Mouse (Mus musculus) heart, embryonic 16.5 days (tissue): ENCODE measurements around the gene 1700030J22Rik. TPM values are rescaled to one million over a fixed set of nuclear protein-coding genes. Genes with fewer than 3 reads are reported as not detected.
A peak's percentile ranks its signal among the peaks of the same experiment; 100 is the strongest.

Experiments
- ATAC-seq: fragments of 200-750 bp; cut with Nextera tagmentation; replicated peaks from 2 replicates; pipeline ENCODE4 v1.8.0; 2017; ENCODE audit warnings: moderate number of reproducible peaks; ENCODE audit not compliant: insufficient read depth, low FRiP score; ENCODE audit errors: extremely low read depth
- H3K27ac ChIP-seq: fragments of 300-500 bp; sonication (generic); 2 replicates; pipeline ENCODE4 v1.5.1; 2014; ENCODE audit warnings: mild to moderate bottlenecking, low read length, control low read depth, moderate library complexity
- H3K27me3 ChIP-seq: fragments of 300-500 bp; sonication (generic); 2 replicates; pipeline ENCODE4 v1.6.1; 2014; ENCODE audit warnings: low read length, mixed read lengths; ENCODE audit not compliant: control insufficient read depth, insufficient read depth
- H3K36me3 ChIP-seq: fragments of 300-500 bp; sonication (generic); 2 replicates; pipeline ENCODE4 v1.6.1; 2014; ENCODE audit not compliant: control insufficient read depth, insufficient read depth
- H3K4me1 ChIP-seq: fragments of 300-500 bp; sonication (generic); 2 replicates; pipeline ENCODE4 v1.6.1; 2014; ENCODE audit warnings: low read length, mixed read lengths; ENCODE audit not compliant: control insufficient read depth, insufficient read depth
- H3K4me2 ChIP-seq: fragments of 300-500 bp; sonication (generic); 2 replicates; pipeline ENCODE4 v1.6.1; 2014; ENCODE audit warnings: low read depth, mild to moderate bottlenecking, control low read depth, low read length
- H3K4me3 ChIP-seq: fragments of 300-500 bp; sonication (generic); 2 replicates; pipeline ENCODE4 v1.5.1; 2014; ENCODE audit warnings: mild to moderate bottlenecking, control low read depth, low read length
- H3K9ac ChIP-seq: fragments of 300-500 bp; sonication (generic); 2 replicates; pipeline ENCODE4 v1.6.1; 2014; ENCODE audit warnings: low read length, control low read depth
- H3K9me3 ChIP-seq: fragments of 300-500 bp; sonication (generic); replicated peaks from 2 replicates; pipeline ENCODE4 v1.6.1; 2016; ENCODE audit warnings: low read length; ENCODE audit not compliant: control insufficient read depth
- WGBS: fragments of 180-500 bp; shearing (Covaris S2); extraction: QIAGEN DNeasy Blood & Tissue Kit; methylation state at CpG from one replicate; pipeline ENCODE4 v1.1.7; 2014; 5-methylcytosine and 5-hydroxymethylcytosine counted together
- polyA plus RNA-seq: library from polyadenylated mRNA; unstranded; fragments of >200 nt; fragmentation: Nextera tagmentation; extraction: Ambion mirVana; gene quantifications from 2 replicates; pipeline ENCODE4 v1.2.1, GENCODE M21; 2015

Gene 1700030J22Rik
- polyA plus RNA-seq, 1 experiment from 2014 or later: 0.70 TPM

DNA sequence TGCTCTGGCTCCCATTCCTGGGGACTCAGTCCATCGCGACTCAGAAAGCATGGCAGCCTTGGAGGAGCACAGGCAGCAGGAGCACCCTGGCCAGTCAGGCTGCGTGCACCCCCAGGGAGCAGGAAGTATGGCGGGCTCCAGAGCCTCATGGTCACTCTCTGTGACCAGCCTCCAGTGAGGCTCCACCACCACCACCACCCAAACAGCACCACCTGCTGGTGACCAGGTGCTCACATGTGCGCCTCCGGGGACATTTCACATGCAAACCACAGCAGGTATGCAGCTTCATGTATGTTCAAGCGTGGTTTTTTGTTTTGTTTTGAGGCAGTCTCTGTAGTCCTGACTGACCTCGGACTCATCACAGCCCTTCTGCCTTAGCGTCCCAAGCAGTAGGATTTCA lies 50.9 kb downstream of the 1700030J22Rik start:
- no peaks in the 10 kb centered on the region for H3K27me3 ChIP-seq
- ATAC-seq: no peak
- WGBS: 84% methylated on average over 9 of the region's 9 CpGs
- no peak overlapping the region for H3K9ac ChIP-seq
- no peak overlapping the region for H3K27ac ChIP-seq
- no peaks in the 10 kb centered on the region for H3K9me3 ChIP-seq
- no peaks in the 10 kb centered on the region; the same call in 1 of the 2 replicates for H3K4me1 ChIP-seq
- H3K4me3 ChIP-seq: no peak overlapping the region
- peaks cover 31% of the 10 kb centered on the region for H3K36me3 ChIP-seq
- no peak overlapping the region for H3K4me2 ChIP-seq

GRCm38 (mm10) chr8:116923526-116923925 lies 55.2 kb downstream of the 1700030J22Rik start:
- Histone ChIP-seq H3K36me3 (peaks cover 18% of the 10 kb centered on the region), H3K4me3 (no peak overlapping the region), H3K4me2 (no peak overlapping the region), H3K27me3 (no peaks in the 10 kb centered on the region), H3K9me3 (no peaks in the 10 kb centered on the region), H3K27ac (no peak overlapping the region), H3K4me1 (peaks cover 16% of the 10 kb centered on the region), H3K9ac (no peak overlapping the region)
- WGBS: 76% methylated on average over 8 of the region's 8 CpGs
- ATAC-seq: no peak

DNA sequence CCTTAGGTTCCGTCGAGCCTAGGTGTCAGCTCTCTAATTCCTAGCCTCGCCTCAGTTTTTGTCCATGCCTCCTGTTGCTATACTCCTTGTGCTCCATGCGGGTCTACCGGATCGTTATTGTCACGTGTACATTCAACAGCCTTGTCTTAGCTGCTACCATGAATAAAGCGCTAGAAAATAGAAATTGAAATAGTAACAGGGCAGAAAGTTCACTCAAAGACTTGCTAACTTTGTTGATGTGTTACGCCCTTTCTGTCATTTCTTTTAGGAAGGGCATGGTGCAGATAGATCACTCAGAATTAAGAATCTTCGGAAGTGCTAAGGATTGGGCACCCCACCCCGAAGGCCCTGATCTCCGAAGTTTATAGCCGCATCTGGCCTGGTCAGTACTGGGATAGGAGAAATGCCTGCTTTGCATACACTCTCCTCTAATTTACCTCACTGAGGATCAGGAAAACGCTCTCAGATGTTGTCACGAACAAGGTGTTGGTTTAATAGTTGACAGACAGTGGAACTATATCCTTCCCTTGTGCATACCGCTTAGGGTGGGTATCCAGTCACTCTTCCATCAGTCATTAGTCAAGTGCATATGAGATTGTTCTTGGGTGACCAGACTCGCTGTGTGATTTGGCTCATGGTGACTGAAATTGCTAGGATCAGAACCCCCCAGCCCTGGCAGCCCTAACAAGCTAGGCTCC lies 56.5 kb downstream of the 1700030J22Rik start:
- Histone ChIP-seq H3K4me3 (peak overlapping the region; percentile 73), H3K36me3 (peaks cover 12% of the 10 kb centered on the region), H3K9me3 (no peaks in the 10 kb centered on the region), H3K27me3 (no peaks in the 10 kb centered on the region), H3K4me2 (peak overlapping the region; percentile 85), H3K9ac (peak overlapping the region; percentile 91), H3K27ac (peak overlapping the region; percentile 96), H3K4me1 (peaks cover 16% of the 10 kb centered on the region)
- 28% methylated on average over 17 of the region's 17 CpGs for WGBS
- no peak for ATAC-seq

- no peaks in the 10 kb centered on the region for H3K9me3 ChIP-seq
- no peaks in the 10 kb centered on the region for H3K27me3 ChIP-seq
- peak within 1 kb of the TSS; percentile 91 for H3K9ac ChIP-seq
- peak within 1 kb of the TSS; percentile 85 for H3K4me2 ChIP-seq
- H3K27ac ChIP-seq: peak within 1 kb of the TSS; percentile 96
- under 1% methylated on average over 57 of the region's 57 CpGs for WGBS
- H3K4me3 ChIP-seq: peak within 1 kb of the TSS; percentile 73
- ATAC-seq: peak; percentile 93
- peaks cover 10% of the 10 kb centered on the region; the same call in 1 of the 2 replicates for H3K36me3 ChIP-seq
- H3K4me1 ChIP-seq: peaks cover 16% of the 10 kb centered on the region
Measured at GRCm38 (mm10) chr8:116921337-116922059, 57.3 kb downstream of the 1700030J22Rik start, which contains the start of the genes Cmc2 and Cenpn. TSS of gene Cmc2 (minus strand) at chr8:116921455. TSS of gene Cenpn (plus strand) at chr8:116921730.

DNA sequence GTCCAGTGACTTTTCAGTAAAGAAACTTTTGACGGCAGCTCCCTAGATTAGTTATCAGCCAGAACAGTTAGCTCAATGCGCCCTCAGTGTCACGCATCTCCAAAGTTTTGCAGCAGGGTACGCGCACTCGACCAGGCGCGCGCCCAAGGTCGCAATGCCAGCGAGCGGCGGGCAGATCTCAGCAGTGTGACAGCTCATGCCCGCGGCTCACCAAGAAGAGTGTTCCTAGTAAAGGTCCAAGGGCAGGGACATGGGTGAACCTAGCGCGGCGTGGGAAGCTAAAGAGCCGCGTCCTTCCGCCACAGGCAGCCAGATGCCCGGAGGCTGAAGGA lies 57.8 kb downstream of the 1700030J22Rik start:
- peak overlapping the region; percentile 73 for H3K4me3 ChIP-seq
- H3K4me1 ChIP-seq: peaks cover 16% of the 10 kb centered on the region
- WGBS: under 1% methylated on average over 22 of the region's 22 CpGs
- H3K9me3 ChIP-seq: no peaks in the 10 kb centered on the region
- H3K9ac ChIP-seq: peak overlapping the region; percentile 91
- peak overlapping the region; percentile 96 for H3K27ac ChIP-seq
- no peaks in the 10 kb centered on the region for H3K27me3 ChIP-seq
- H3K4me2 ChIP-seq: peak overlapping the region; percentile 85
- ATAC-seq: peak; percentile 53
- peaks cover 10% of the 10 kb centered on the region; the same call in 1 of the 2 replicates for H3K36me3 ChIP-seq

Other genes starting within 250 kb of the 1700030J22Rik start
- 4.8 and 5.2 TPM in 2 replicates for gene Cdyl2, start 246.0 kb downstream of the 1700030J22Rik start, polyA plus RNA-seq
- gene Cmc2, start 57.5 kb downstream of the 1700030J22Rik start, polyA plus RNA-seq: 126 and 133 TPM in 2 replicates
- gene Cenpn, start 57.2 kb downstream of the 1700030J22Rik start, polyA plus RNA-seq: 27.3 and 28.8 TPM in 2 replicates
- gene Atmin, start 35.6 kb downstream of the 1700030J22Rik start, polyA plus RNA-seq: 10.2 and 10.7 TPM in 2 replicates
- 83.3 and 86.0 TPM in 2 replicates for gene Gcsh, start 14.6 kb upstream of the 1700030J22Rik start, polyA plus RNA-seq
- not detected in 2 replicates for gene Pkd1l2, start 103.5 kb upstream of the 1700030J22Rik start, polyA plus RNA-seq
- gene Bco1, start 116.9 kb upstream of the 1700030J22Rik start, polyA plus RNA-seq: 0.07 TPM in 1 of 2 replicates, not detected in the other
- gene Gan, start 179.2 kb upstream of the 1700030J22Rik start, polyA plus RNA-seq: 0.87 and 1.0 TPM in 2 replicates